Mouse (Mus musculus) lung, postnatal 0 days (tissue): Measurements from ENCODE around the gene Mest.

ENCODE experiments used
- CTCF ChIP-seq: IDR thresholded peaks from 2 replicates; pipeline ENCODE4 v1.5.1; 2016; ENCODE audit warnings: antibody characterized with exemption, mild to moderate bottlenecking
- EP300 ChIP-seq: IDR thresholded peaks from 2 replicates; pipeline ENCODE4 v1.6.1; 2016; ENCODE audit warnings: antibody characterized with exemption, mild to moderate bottlenecking, control low read depth

DNA sequence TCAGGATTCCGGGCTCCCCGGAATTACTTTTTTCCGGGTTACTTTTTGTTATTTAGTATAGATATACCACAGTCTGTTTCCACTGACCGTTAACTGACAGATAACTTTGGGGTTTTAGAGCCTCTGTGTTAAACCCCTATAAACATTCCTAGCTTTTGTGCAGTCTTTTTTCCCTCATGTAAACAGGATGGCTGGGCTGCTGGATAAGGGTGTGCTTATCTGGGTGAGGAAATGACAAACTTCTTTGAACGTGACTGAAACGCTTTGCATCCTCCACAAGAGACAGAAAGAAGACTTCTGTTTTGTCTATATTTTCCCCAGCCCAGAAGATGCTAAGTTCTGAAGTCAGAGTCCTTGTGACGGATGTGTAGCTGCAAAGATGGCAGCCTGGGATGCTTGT, 10.9 kb upstream of the Mest start:
- TF ChIP-seq CTCF, result no peak
- peak; percentile 98 for TF ChIP-seq EP300
